Mouse (Mus musculus): ENCODE measurements around the gene Rtl8b. TPM values are rescaled to one million over a fixed set of nuclear protein-coding genes. Genes with fewer than 3 reads are reported as not detected.
"Not testable (repeated sequence)": the region's sequence is repeated elsewhere in the genome, so short reads cannot be mapped to it uniquely, and the experiment has no call there.

Gene Rtl8b
- polyA plus RNA-seq, 1 experiment from 2014 or later = 173 TPM

GRCm38 (mm10) chrX:53684676-53685075 lies 14.5 kb upstream of the Rtl8b start:
- not testable (repeated sequence) for H3K4me3 ChIP-seq (replicated peaks; ENCODE audit: low read depth, low read length); H3K4me1 ChIP-seq (ENCODE audit: control insufficient read depth, insufficient read depth, low read length); H3K4me2 ChIP-seq (ENCODE audit: low read length); H3K9ac ChIP-seq (replicated peaks; ENCODE audit: low read length); H3K9me3 ChIP-seq (ENCODE audit: control insufficient read depth, low read length); H3K36me3 ChIP-seq (ENCODE audit: control insufficient read depth, insufficient read depth, low read length); ATAC-seq (ENCODE audit: low FRiP score, low TSS enrichment); DNase-seq; H3K27ac ChIP-seq (replicated peaks; ENCODE audit: low read depth, low read length); H3K27me3 ChIP-seq (ENCODE audit: control insufficient read depth, insufficient read depth, low read length)
- 68% methylated on average over 2 of the region's 4 CpGs for WGBS

- H3K9ac ChIP-seq (replicated peaks; ENCODE audit: low read length); H3K4me2 ChIP-seq (ENCODE audit: low read length); H3K36me3 ChIP-seq (ENCODE audit: control insufficient read depth, insufficient read depth, low read length); H3K4me3 ChIP-seq (replicated peaks; ENCODE audit: low read depth, low read length); H3K27ac ChIP-seq (replicated peaks; ENCODE audit: low read depth, low read length); H3K9me3 ChIP-seq (ENCODE audit: control insufficient read depth, low read length); H3K4me1 ChIP-seq (ENCODE audit: control insufficient read depth, insufficient read depth, low read length); ATAC-seq (ENCODE audit: low FRiP score, low TSS enrichment); DNase-seq; H3K27me3 ChIP-seq (ENCODE audit: control insufficient read depth, insufficient read depth, low read length): not testable (repeated sequence)
- WGBS = 55% methylated on average over 2 of the region's 3 CpGs
Observed at GRCm38 (mm10) chrX:53682650-53683049, 12.4 kb upstream of the Rtl8b start.

- not testable (repeated sequence) for H3K36me3 ChIP-seq (ENCODE audit: control insufficient read depth, insufficient read depth, low read length); H3K4me1 ChIP-seq (ENCODE audit: control insufficient read depth, insufficient read depth, low read length); H3K27me3 ChIP-seq (ENCODE audit: control insufficient read depth, insufficient read depth, low read length); H3K4me2 ChIP-seq (ENCODE audit: low read length); H3K27ac ChIP-seq (replicated peaks; ENCODE audit: low read depth, low read length); H3K9ac ChIP-seq (replicated peaks; ENCODE audit: low read length); H3K9me3 ChIP-seq (ENCODE audit: control insufficient read depth, low read length); H3K4me3 ChIP-seq (replicated peaks; ENCODE audit: low read depth, low read length); DNase-seq; ATAC-seq (ENCODE audit: low FRiP score, low TSS enrichment)
- 4% methylated on average over 1 of the region's 2 CpGs for WGBS
Observed at GRCm38 (mm10) chrX:53676943-53677342, 6.7 kb upstream of the Rtl8b start.

- ATAC-seq (ENCODE audit: low FRiP score, low TSS enrichment) = peak; percentile 44
- H3K4me1 ChIP-seq (ENCODE audit: control insufficient read depth, insufficient read depth, low read length); DNase-seq; H3K9ac ChIP-seq (replicated peaks; ENCODE audit: low read length); H3K27me3 ChIP-seq (ENCODE audit: control insufficient read depth, insufficient read depth, low read length); H3K36me3 ChIP-seq (ENCODE audit: control insufficient read depth, insufficient read depth, low read length); H3K9me3 ChIP-seq (ENCODE audit: control insufficient read depth, low read length): not testable (repeated sequence)
- 22% methylated on average over 4 of the region's 4 CpGs for WGBS
- Histone ChIP-seq H3K4me2 (ENCODE audit: low read length) (peak overlapping the region; percentile 48), H3K27ac (replicated peaks; ENCODE audit: low read depth, low read length) (peak overlapping the region; percentile 78), H3K4me3 (replicated peaks; ENCODE audit: low read depth, low read length) (peak overlapping the region; percentile 24)
Observed at GRCm38 (mm10) chrX:53670696-53671095, 488 bp upstream of the Rtl8b start.

- not testable (repeated sequence) for DNase-seq; H3K4me1 ChIP-seq (ENCODE audit: control insufficient read depth, insufficient read depth, low read length); H3K9ac ChIP-seq (replicated peaks; ENCODE audit: low read length); H3K27me3 ChIP-seq (ENCODE audit: control insufficient read depth, insufficient read depth, low read length); H3K36me3 ChIP-seq (ENCODE audit: control insufficient read depth, insufficient read depth, low read length); H3K9me3 ChIP-seq (ENCODE audit: control insufficient read depth, low read length)
- ATAC-seq (ENCODE audit: low FRiP score, low TSS enrichment) = peak; percentile 59
- Histone ChIP-seq H3K4me3 (replicated peaks; ENCODE audit: low read depth, low read length) (peak overlapping the region; percentile 24), H3K27ac (replicated peaks; ENCODE audit: low read depth, low read length) (peak overlapping the region; percentile 78; the same call in 1 of the 2 replicates), H3K4me2 (ENCODE audit: low read length) (peak overlapping the region; percentile 44)
- WGBS = no CpG with 5 or more reads among the region's 36 CpGs
Observed at GRCm38 (mm10) chrX:53669557-53670270, 494 bp downstream of the Rtl8b start.

GRCm38 (mm10) chrX:53652917-53653316 lies 17.3 kb downstream of the Rtl8b start:
- not testable (repeated sequence) for DNase-seq; H3K4me2 ChIP-seq (ENCODE audit: low read length); H3K27me3 ChIP-seq (ENCODE audit: control insufficient read depth, insufficient read depth, low read length); H3K4me3 ChIP-seq (replicated peaks; ENCODE audit: low read depth, low read length); ATAC-seq (ENCODE audit: low FRiP score, low TSS enrichment); H3K9ac ChIP-seq (replicated peaks; ENCODE audit: low read length); H3K27ac ChIP-seq (replicated peaks; ENCODE audit: low read depth, low read length); H3K36me3 ChIP-seq (ENCODE audit: control insufficient read depth, insufficient read depth, low read length); H3K4me1 ChIP-seq (ENCODE audit: control insufficient read depth, insufficient read depth, low read length); H3K9me3 ChIP-seq (ENCODE audit: control insufficient read depth, low read length)
- WGBS = 61% methylated on average over 4 of the region's 4 CpGs

GRCm38 (mm10) chrX:53645885-53646284 lies 24.3 kb downstream of the Rtl8b start:
- Histone ChIP-seq H3K27me3 (ENCODE audit: control insufficient read depth, insufficient read depth, low read length) (no peaks in the 10 kb centered on the region), H3K27ac (replicated peaks; ENCODE audit: low read depth, low read length) (no peak overlapping the region), H3K9ac (replicated peaks; ENCODE audit: low read length) (no peak overlapping the region), H3K4me3 (replicated peaks; ENCODE audit: low read depth, low read length) (no peak overlapping the region), H3K9me3 (ENCODE audit: control insufficient read depth, low read length) (no peaks in the 10 kb centered on the region), H3K4me1 (ENCODE audit: control insufficient read depth, insufficient read depth, low read length) (peaks cover 3% of the 10 kb centered on the region; the same call in 1 of the 2 replicates), H3K4me2 (ENCODE audit: low read length) (no peak overlapping the region), H3K36me3 (ENCODE audit: control insufficient read depth, insufficient read depth, low read length) (no peaks in the 10 kb centered on the region)
- 79% methylated on average over 6 of the region's 6 CpGs for WGBS
- no peak for ATAC-seq (ENCODE audit: low FRiP score, low TSS enrichment)
- no peak for DNase-seq

GRCm38 (mm10) chrX:53642980-53643961 lies 26.9 kb downstream of the Rtl8b start, which contains the start of gene Rtl8a:
Rtl8a (minus strand) TSS chrX:53643682.
- peak within 1 kb of the TSS; percentile 28 for H3K4me3 ChIP-seq (replicated peaks; ENCODE audit: low read depth, low read length)
- 8% methylated on average over 12 of the region's 50 CpGs for WGBS
- H3K4me2 ChIP-seq (ENCODE audit: low read length) = peak within 1 kb of the TSS; percentile 51
- DNase-seq (peak; percentile 91), ATAC-seq (ENCODE audit: low FRiP score, low TSS enrichment) (peak; percentile 92)
- H3K36me3 ChIP-seq (ENCODE audit: control insufficient read depth, insufficient read depth, low read length); H3K9me3 ChIP-seq (ENCODE audit: control insufficient read depth, low read length); H3K4me1 ChIP-seq (ENCODE audit: control insufficient read depth, insufficient read depth, low read length); H3K9ac ChIP-seq (replicated peaks; ENCODE audit: low read length); H3K27me3 ChIP-seq (ENCODE audit: control insufficient read depth, insufficient read depth, low read length): not testable (repeated sequence)
- H3K27ac ChIP-seq (replicated peaks; ENCODE audit: low read depth, low read length) = peak within 1 kb of the TSS; percentile 46; the same call in 1 of the 2 replicates

All from midbrain, embryonic 14.5 days (tissue).